Mouse (Mus musculus): ENCODE data around the gene Pla2g6.

- no peak for TF ChIP-seq CTCF (IDR thresholded peaks at IDR 0.05; ENCODE audit: extremely low read depth, insufficient read depth, low read length)
- no peak for TF ChIP-seq POLR2A (IDR thresholded peaks at IDR 0.05; ENCODE audit: extremely low read depth, insufficient read depth, low read length)
These were observed 28.3 kb upstream of the Pla2g6 start for GRCm38 (mm10) chr15:79356481-79356880.

Measured in cortical plate, adult 2 months (tissue).